Mouse (Mus musculus): ENCODE data around the gene Rcan1.

Rcan1 gene

DNA sequence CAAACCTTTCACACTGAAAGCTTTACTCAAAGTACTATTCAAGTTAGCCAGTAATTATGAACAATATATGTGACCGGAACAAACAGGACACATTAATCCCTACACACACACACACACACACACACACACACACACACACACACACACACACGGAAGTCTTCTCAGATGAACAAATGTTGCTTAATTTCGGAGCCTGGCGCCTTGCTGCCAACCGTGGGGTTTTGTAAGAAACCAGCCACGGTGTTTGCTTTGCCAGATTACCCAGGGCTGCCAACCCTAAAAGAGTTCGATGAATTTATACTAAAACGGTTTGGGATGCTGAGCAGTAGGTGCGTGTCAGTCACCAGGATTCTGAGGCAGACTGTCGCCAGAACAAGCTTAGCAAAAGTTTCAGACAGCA, 69.5 kb downstream of the Rcan1 start:
- no peak for DNase-seq (ENCODE audit: low spot score in 2 of 2)

DNA sequence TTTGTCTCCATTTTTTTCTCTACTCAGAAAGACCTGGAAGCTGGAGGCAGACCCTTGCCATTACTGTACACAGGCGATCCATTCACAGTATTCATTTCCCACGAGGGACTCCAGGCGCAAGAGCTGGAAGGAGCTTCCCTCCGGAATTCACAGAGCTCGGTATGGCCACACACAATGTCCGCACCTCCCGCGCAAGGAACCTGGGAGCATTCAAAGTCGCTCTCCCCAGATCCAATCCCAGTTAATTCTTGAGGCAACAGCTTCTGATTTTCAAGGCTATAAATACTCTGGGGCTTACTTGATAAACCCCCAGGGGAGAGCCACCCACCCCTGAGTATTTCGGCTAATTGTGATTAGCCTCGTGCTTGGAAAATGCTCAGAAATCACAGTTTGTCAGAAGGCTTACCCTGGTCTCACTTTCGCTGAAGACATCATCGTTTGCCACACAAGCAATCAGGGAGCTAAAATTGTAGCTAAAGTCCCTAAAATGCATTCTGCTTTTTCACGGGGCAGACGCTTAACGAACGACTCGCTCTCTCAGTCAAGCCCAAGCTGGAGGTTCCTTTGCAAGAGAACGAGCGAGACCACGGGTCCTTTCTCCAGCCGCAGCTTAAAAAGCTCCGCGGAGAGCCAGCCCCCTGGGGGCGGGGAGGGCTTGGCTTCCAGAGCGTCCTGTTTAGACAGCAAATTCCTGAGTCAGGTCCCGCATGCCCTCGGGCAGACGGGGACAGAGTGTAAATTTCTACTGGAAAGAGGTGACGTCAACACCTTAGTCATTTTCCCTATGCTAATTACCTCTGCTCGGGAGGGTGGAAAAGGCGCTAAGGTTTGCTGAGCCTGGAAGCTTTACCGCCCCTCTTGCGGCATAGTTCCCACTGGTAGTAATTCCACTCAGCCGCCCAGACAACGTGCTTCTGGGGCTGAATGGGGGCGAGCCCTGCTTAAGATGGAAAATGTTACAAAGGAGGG, 70.9 kb downstream of the Rcan1 start:
- DNase-seq (ENCODE audit: low spot score in 2 of 2) = peak; percentile 77 to 85

DNA sequence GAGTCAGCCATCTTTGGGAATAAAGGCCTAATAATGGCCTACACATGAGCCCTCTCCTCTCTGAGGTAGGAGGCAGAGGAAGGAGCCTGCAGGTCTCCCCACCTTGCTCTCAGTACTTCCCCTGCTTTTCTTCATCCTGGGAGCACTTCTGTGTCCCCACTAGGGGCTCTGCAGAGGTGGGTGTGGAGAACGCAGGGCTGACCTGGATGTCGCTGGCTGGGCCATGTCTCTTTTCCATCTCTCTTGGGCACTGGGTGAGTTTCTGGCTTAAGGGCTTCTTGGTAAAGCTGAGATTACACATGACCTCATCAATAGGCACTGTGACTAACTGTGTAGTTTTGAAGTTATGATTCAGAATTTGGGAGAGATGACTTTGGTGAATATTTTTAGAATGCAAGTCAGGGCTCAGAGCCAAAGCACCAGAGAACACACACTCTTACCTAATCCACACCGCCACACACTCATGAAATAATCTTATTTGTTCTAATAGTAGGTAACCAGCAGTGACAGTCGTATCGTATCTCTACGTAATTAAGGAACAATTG, 72.0 kb downstream of the Rcan1 start:
- no peak for DNase-seq (ENCODE audit: low spot score in 2 of 2)

DNA sequence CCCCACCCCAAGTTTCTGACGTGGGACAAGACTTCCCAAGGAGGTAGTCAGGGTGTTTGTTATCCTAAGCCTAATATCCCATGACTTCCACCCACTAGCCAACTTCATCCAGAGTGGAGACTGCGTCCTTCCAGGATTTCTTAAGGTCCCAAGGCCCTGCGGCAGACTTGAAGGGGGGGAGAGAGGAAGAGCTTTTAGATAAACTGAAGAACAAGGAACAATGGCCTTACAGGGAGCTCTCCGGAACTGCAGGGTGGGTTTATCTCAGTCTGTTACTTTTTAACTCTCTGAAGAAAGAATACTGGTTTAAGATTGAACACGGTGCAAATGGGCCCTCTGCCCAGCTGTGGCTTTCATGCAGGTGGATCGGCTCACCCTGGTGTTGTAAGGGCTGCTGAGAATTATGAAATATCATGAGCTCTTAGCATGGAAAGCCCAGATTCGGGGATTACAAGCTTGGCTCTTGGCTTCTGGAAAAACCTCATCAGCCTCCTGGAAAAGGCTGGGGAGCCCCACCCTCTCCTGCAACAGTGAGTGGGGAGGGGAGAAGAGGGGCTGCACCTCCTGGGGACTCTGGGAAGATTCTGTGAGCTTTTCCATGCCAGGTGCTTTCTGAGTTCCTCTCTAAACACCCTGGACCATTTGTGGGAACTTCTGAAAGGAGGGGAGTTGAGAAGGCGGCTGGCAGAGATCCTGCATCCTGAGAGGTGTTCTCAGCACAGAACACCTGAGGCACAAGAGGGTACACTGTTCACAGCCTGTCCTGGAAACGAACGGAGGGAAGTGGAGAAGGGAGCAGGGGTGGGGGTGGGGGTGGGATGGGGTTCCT, 72.7 kb downstream of the Rcan1 start:
- peak in 1 of 2 experiments; percentile 53 for DNase-seq (ENCODE audit: low spot score in 2 of 2)

DNA sequence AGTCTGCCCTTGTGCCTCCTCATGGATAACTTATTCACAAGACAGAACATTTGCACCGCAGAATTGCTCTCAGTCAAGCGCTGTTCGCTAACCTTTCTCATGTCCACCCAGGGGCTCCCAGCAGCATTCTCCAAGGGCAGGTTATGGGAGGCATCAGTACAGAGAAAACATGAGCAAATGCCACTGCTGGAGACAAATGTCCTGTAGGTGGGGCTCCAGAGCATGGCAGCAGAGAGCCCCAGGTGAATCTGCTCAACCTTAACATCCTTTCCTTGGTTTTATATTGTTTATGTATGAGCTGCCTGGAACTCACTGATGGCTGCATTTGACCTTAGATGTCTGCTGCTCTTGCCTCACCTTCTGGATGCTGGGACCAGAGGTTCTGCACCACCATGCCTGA, 76.9 kb downstream of the Rcan1 start:
- no peak for DNase-seq (ENCODE audit: low spot score in 2 of 2)

DNA sequence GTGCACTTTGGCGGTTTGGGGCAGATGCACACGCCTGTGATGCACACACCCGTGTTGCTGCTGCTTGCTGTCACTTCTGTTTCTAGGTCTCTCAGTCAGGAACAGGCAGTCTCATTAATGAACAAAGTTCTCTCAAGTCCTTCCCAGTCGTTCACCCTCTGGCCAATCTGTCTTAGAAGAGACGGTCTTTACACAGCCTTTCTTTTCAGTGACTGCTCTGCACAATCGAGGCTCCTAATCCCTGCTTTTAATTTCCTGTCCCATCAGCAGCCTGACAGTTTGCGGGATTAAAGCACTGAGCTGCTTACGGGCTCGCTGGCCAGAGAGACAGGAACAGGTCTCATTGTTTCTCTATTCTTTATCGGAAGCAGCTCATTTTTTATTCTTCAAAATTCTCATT, 83.0 kb downstream of the Rcan1 start:
- DNase-seq (ENCODE audit: low spot score in 2 of 2) = no peak

DNA sequence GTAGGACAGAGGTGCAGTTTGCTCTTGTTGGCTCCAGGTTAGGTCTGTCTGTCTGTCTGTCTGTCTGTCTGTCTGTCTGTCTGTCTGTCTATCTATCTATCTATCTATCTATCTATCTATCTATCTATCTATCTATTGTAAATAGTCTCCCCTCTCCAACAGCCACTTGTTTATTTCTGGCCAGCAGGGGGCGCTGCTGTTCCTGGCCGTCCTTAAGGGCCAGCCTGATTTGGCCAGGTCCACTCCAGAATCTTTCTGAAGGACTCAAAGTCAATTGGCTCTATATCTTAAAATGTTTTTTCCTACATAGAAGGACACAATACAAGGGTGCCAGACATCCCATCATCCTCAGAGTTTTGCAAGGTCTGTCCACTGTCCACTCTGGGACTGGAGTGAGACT, 85.6 kb downstream of the Rcan1 start:
- peak; percentile 36 to 64 for DNase-seq (ENCODE audit: low spot score in 2 of 2)

DNA sequence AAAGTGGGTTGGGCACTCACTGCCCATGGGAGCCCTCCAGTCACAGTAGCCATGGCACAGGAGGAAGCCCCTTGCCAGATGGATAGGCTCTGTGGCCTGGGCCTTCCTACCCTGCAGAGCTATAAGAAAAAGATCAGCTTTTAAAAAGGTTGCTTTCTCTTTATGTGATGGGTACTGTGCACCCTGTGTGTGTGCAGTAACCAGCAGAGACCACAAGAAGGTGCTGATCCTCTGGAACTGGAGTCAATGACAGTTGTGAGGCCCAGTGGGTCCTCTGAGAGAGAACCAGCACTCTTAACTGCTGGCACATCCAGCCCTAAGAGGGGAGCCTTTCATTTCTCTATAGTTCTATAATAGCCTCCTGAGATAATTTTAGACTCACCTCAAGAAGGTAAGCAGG, 87.3 kb downstream of the Rcan1 start:
- no peak for DNase-seq (ENCODE audit: low spot score in 2 of 2)

DNA sequence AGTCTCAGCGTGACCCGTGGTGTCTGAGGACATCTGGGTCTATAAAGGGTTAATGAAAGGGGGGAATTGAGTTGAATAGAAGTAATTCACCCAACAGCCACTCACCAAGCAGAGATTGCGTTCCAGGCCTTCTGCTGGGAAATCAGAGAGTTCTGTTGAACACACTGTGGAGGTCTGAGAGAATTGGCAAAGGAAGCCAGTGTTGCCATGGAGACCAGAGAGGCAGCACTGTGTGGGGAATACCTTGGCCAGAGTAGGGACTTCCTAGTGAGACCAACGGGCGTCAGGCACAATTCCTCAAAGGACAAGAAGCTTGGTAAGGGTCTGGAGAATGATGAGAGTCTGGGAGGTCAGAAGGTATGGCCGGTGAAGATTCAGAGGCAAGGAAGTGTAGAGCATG, 88.2 kb downstream of the Rcan1 start:
- no peak for DNase-seq (ENCODE audit: low spot score in 2 of 2)

DNA sequence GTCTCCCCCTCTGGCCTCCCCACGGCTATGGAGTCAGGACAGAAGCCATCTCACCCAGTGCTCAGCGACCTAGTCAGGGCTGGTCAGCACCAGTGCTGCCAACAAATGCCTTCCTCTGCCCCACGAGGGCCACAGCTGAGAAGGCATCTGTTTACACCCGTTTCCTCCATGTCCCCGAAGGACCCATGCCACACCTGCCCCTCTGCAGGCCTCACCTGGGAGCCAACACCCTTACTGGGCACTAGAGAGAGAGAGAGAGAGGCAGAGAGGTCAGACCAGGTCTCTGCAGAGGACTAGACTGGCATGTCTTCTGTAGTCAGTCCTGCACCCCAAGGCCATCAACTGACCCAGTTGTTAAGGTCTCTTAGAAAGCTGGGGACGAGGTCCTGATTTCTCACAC, 89.6 kb downstream of the Rcan1 start:
- no peak for DNase-seq (ENCODE audit: low spot score in 2 of 2)

DNA sequence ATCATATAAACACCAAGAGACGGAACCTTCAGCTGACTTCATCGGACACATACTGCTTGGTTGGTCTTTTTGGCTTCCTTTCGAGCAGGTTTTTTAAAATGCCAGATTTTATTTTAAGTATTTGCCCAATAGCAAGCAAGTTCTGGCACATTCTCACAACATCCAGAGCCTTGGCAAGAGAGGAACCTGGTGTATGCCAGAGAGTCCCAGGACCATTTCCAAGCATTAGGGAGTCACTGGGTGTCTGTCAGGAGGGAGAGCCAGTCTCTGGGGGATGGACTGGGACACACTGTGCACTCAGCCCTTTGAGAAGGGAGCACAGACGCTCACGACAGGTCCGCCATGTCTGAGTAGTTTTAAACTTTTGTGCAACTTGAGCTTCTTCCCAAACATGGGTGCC, 93.7 kb downstream of the Rcan1 start:
- DNase-seq (ENCODE audit: low spot score in 2 of 2) = no peak

DNA sequence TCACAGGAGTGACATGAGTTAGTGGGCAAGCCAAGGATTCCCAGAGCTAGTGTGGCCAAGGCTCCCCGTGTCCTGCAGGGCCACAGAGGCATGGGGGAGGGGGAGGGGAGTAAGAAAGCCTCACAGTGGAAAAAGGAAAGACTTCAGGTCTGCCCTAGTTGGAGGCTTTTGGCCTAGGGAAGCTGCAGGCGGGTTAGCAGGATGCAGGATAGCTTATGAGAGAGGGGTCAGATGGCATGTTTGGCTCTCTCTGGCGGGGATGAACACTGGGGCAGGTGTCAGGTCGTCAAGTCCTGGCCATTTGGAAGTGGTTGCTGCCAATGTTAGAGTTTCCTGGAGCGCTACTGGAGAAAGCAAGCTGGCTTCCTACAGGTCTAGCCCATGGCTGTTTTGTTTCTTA, 99.0 kb downstream of the Rcan1 start:
- no peak for DNase-seq (ENCODE audit: low spot score in 2 of 2)

DNA sequence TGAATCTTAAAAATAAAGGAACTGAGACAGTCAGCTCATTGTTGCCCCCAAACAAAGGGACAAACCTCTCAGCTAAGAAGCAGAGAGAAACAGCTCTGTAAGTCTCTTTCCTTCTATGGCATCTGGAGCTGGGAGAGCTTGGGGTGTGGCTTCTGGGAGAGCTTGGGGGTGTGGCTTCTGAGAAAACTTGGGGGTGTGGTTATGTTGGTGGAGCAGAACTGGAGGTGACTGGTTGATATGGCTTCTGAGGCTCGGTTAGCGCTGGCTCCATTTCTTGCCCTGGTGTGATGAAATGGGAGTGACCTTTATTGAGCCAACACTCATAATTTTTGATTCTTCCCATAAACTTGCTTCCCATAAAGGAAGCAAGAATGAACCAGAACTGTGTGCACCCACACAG, 101.4 kb downstream of the Rcan1 start:
- DNase-seq (ENCODE audit: low spot score in 2 of 2) = peak in 1 of 2 experiments; percentile 63

DNA sequence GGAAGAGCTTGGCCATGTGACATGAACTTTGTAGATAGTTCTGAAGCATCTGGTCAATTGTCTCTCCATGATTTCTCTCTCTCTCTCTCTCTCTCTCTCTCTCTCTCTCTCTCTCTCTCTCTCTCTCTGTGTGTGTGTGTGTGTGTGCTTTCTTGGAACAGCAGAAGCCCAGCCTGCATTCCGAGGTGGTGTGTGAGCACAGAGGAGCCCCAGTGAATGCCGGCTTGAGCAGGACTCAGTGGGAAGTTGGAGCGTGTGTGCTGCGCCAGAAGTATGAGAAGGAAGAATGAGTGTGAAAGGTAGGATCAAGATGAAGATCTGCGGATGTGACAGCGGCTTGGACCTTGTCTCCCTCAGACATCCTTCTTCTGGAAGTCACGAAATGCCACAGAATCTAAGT, 105.2 kb downstream of the Rcan1 start:
- DNase-seq (ENCODE audit: low spot score in 2 of 2) = no peak

DNA sequence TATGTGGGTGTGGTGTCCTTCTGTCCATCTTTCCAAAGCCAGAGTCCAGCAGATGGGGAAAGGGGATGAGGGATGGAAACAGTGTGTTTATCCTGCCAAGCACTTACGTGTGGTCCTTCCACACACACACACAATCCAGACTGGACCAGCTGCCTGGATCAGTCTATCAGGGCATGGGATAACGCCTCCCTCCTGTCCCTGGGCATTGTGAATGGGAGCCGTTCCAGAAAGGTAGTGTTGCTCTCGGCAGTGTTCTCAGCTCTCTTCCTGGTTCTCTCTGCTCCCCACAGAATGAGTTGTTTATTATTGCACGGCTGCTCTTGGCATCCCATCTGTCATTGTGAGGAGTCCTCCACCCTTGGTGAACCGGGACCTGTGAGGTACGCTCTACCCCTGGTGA, 110.0 kb downstream of the Rcan1 start:
- no peak for DNase-seq (ENCODE audit: low spot score in 2 of 2)

DNA sequence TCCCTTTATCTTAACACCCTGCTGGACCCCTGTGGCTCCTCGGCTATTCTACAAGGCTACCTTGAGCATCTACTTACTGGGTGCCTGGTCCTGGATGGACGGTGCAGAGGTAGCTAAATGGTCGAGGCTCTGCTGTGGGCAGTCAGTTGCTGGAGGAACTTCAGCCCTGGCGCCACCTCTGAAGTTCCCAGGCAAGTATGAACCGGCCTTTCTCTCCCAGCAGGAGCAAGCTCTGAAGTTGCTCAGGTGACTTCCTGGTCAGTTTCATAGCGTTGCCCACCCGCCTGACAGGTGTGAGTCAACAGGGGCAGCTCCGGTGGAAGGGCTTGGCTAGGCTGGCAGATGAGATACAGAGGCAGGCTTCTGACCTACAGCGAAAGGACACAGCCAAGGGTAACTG, 111.4 kb downstream of the Rcan1 start, which contains the start of gene Kcne1:
Kcne1 (minus strand) TSS at position 240 of the 400 bp plus-strand sequence.
- peak in 1 of 2 experiments; percentile 67 for DNase-seq (ENCODE audit: low spot score in 2 of 2)

DNA sequence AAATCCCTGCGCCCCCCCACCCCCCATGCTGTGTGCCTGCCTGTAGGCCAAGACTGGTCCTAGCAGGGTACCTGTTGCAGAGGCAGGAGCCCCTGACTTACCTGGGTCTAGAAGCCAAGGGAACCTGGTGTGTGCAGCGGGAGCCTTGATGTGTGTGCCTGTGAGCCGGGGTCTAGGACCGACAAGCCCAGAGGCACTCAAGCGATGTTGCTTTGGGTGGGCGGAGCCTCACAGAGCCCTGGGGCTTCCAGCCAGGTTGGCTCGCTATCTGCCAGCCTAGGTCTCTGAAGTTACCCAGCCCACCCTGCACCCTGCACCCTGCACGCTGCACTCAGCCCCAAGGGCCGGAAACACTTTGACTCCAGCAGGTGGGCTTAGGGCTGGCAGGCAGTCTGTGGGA, 111.9 kb downstream of the Rcan1 start:
- DNase-seq (ENCODE audit: low spot score in 2 of 2) = no peak

DNA sequence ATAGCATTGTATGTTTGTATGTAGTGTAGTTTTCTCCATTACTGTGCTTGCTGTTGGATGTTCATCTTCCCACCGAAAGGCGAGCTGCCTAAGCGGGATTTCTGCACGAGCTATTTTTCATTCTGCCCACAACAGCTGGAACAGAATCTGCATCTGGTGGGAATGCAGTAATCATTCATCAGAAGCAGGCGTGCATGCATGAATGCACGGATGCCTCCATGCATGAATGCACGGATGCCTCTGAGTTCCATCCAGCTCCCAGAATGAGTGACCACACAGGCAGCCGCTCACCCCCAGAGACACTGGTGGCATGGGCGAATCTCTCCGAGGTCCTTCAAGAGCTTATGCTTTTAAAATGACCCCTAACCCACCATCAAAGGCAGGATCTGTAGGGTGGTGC, 113.1 kb downstream of the Rcan1 start:
- DNase-seq (ENCODE audit: low spot score in 2 of 2) = no peak

DNA sequence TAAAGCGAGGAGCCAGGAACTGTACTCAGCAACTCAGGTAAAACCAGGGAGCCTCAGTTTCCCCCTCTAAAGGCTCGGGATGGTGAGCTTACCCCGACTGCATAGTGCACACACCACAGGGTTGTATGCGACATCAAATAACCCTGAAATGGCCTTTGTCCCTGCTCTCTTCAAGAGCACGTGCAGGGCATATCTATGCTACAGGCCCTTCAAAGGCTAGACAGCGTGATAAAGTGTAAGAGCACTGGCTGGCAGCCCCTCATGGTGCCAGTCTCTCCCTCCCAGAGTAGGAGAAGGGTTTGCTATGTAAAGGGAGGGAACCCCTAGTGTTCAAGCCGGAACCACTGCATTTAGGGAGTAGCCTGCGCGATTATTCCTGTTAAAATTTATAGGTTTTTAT, 113.6 kb downstream of the Rcan1 start:
- DNase-seq (ENCODE audit: low spot score in 2 of 2) = no peak

DNA sequence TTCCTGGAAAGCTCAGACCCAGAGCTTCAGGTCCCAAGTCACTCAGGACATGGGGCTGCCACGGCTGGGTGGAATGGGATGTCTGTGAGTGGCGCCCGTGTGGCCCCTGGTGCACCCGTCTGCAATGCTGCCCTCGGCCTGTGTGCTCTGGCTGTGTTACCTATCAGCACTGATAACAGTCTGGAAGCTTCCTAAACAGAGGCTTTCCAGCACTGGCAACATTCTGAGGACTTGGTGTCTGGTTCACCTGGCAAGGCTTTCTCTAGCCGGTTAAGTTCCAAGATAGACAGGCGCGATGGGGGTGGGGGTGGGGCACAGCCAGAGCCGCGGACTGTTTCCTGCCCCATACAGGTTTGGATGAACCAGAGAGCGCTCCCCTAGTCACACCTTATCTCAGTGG, 114.7 kb downstream of the Rcan1 start:
- DNase-seq (ENCODE audit: low spot score in 2 of 2) = no peak

DNA sequence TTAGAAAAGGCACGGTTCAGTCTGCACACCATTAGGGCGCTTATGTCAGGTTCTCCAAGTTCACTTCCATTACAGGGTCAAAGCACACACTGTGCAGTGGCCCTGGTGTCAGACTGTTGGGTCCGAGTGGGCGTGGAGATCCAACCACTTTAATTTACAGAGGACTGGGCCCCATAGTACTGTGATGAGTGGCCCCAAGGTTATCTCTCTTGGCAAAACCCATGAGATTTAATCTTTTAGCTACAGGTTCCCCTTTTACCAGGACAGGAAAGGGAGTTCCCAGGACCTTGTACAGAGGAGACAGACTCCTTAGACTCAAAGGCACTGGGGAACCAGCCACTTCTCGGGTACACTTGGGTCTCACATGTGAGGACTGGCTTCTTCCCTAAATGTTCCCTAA, 115.3 kb downstream of the Rcan1 start:
- no peak for DNase-seq (ENCODE audit: low spot score in 2 of 2)

DNA sequence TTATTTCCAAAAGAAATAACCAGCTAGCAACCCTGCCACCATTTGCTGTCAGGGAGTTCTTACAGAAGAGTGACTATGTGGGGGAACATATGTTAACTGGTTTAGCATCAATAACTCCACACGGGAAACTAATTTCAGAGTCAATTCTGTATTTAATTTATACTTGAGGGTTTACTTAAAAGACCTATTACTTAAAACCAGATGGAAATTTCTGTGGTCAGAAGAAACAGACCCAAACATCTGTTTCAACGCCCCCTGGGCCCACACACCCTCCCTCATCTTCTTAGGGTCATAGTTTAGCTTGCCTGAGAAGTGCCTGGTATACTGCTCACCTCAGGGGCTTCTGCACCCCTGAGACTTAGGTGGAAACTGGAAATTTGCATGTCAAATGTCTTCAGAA, 116.8 kb downstream of the Rcan1 start:
- DNase-seq (ENCODE audit: low spot score in 2 of 2) = no peak

Measured in urinary bladder, adult 18-20 months (tissue).